Mouse (Mus musculus): ENCODE data around the gene Lama4. TPM values are rescaled to one million over a fixed set of nuclear protein-coding genes. Genes with fewer than 3 reads are reported as not detected.

The Lama4 gene
- polyA plus RNA-seq, 1 experiment from 2014 or later, result 46.0 TPM

DNA sequence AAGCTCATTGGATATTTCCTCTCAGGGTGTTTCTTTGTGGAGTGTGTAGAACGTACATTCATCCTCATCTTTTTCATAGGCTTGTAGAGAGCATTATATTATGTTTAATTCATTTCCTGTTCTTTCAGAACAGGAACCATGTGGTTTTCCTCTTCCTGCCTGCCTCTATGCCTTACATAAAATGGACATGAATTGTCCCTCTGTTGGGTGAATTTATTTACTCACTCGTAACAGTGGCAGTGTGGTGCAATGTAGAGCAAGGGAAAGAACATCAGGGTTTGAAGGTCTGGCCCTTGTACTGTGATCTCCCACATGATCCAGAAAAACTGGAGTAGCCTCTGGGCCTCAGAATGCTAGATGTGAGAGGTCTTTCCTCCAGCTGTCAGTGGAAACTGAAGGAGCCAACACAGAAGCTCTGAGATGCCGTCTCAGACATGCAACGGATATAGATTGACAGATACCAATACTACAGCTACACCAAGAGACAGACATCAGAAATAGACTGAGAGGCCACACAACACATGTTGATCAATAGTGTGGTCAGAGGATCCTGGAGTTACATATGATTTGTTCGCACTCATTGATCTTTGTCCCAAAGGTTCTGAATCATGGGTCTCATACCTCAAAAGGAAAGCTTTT lies 58.4 kb downstream of the Lama4 start:
- Histone ChIP-seq H3K4me3 (replicated peaks; ENCODE audit: low read depth, low read length) (no peak overlapping the region), H3K4me2 (ENCODE audit: low read length) (no peak overlapping the region), H3K27me3 (ENCODE audit: insufficient read depth, low read length) (no peaks in the 10 kb centered on the region), H3K9me3 (replicated peaks; ENCODE audit: low read length) (no peaks in the 10 kb centered on the region), H3K27ac (no peak overlapping the region), H3K36me3 (ENCODE audit: insufficient read depth, low read length) (no peaks in the 10 kb centered on the region), H3K9ac (ENCODE audit: low read depth, low read length) (no peak overlapping the region), H3K4me1 (replicated peaks; ENCODE audit: insufficient read depth, low read length) (no peaks in the 10 kb centered on the region)
- 79% methylated on average over 5 of the region's 5 CpGs for WGBS
- no peak for TF ChIP-seq CTCF (IDR thresholded peaks at IDR 0.05; ENCODE audit: low read depth)
- ATAC-seq (replicated peaks; ENCODE audit: low FRiP score, low read depth) (no peak), DNase-seq (ENCODE audit: low spot score) (peak; percentile 20)

DNA sequence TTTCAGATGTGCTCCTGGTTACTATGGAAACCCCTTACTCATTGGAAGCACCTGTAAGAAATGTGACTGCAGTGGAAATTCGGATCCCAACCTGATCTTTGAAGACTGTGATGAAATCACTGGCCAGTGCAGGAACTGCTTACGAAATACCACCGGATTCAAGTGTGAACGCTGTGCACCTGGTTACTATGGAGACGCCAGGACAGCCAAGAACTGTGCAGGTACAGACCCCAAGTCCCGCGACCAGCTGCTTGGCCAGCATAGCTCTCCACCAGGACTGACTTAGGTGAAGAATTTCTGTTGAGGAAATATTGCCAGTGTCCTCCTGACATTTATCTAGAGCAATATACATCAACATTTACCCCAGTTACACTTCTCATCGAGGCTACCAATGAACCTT lies 61.2 kb downstream of the Lama4 start:
- WGBS, result 88% methylated on average over 8 of the region's 8 CpGs

GRCm38 (mm10) chr10:39027058-39027457 lies 61.7 kb downstream of the Lama4 start:
- DNase-seq (ENCODE audit: low spot score), result no peak

More for the DNA sequence above, 61.2 kb downstream of the Lama4 start:
- no peaks in the 10 kb centered on the region for H3K4me1 ChIP-seq (replicated peaks; ENCODE audit: insufficient read depth, low read length)
- H3K4me2 ChIP-seq (ENCODE audit: low read length), result no peak overlapping the region
- H3K27me3 ChIP-seq (ENCODE audit: insufficient read depth, low read length), result no peaks in the 10 kb centered on the region
- no peak overlapping the region for H3K27ac ChIP-seq
- DNase-seq (ENCODE audit: low spot score) (no peak), ATAC-seq (replicated peaks; ENCODE audit: low FRiP score, low read depth) (no peak)
- no peak for TF ChIP-seq CTCF (IDR thresholded peaks at IDR 0.05; ENCODE audit: low read depth)
- no peak overlapping the region for H3K4me3 ChIP-seq (replicated peaks; ENCODE audit: low read depth, low read length)
- H3K9me3 ChIP-seq (replicated peaks; ENCODE audit: low read length), result no peaks in the 10 kb centered on the region
- H3K9ac ChIP-seq (ENCODE audit: low read depth, low read length), result no peak overlapping the region
- H3K36me3 ChIP-seq (ENCODE audit: insufficient read depth, low read length), result peaks cover 11% of the 10 kb centered on the region; the same call in 1 of the 2 replicates

DNA sequence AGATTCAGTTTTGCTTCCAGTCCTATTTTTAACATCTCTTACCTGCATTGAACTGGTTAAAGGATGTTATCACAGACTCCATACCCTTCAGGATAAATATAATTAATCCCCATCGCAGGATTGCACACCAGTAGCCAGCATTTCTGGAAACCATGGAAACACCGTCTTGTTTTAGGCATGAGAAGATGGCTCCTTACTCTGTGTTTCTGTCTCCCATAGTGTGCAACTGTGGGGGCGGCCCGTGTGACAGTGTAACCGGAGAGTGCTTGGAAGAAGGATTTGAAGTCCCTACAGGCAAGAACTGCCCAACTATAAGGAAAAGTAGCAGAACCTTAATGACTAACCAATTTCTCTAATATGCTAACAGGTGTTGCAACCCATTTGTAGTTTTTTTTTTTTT lies 63.1 kb downstream of the Lama4 start:
- no peak for TF ChIP-seq CTCF (IDR thresholded peaks at IDR 0.05; ENCODE audit: low read depth)
- Histone ChIP-seq H3K9me3 (replicated peaks; ENCODE audit: low read length) (no peaks in the 10 kb centered on the region), H3K27ac (no peak overlapping the region), H3K4me3 (replicated peaks; ENCODE audit: low read depth, low read length) (no peak overlapping the region), H3K4me2 (ENCODE audit: low read length) (no peak overlapping the region), H3K36me3 (ENCODE audit: insufficient read depth, low read length) (peaks cover 16% of the 10 kb centered on the region; the same call in 1 of the 2 replicates), H3K9ac (ENCODE audit: low read depth, low read length) (no peak overlapping the region), H3K4me1 (replicated peaks; ENCODE audit: insufficient read depth, low read length) (no peaks in the 10 kb centered on the region), H3K27me3 (ENCODE audit: insufficient read depth, low read length) (no peaks in the 10 kb centered on the region)
- ATAC-seq (replicated peaks; ENCODE audit: low FRiP score, low read depth) (no peak), DNase-seq (ENCODE audit: low spot score) (peak; percentile 22)
- 61% methylated on average over 5 of the region's 5 CpGs for WGBS

More at GRCm38 (mm10) chr10:39027058-39027457, 61.7 kb downstream of the Lama4 start:
- Histone ChIP-seq H3K9me3 (replicated peaks; ENCODE audit: low read length) (no peaks in the 10 kb centered on the region), H3K9ac (ENCODE audit: low read depth, low read length) (no peak overlapping the region), H3K4me3 (replicated peaks; ENCODE audit: low read depth, low read length) (no peak overlapping the region), H3K4me1 (replicated peaks; ENCODE audit: insufficient read depth, low read length) (no peaks in the 10 kb centered on the region), H3K27ac (no peak overlapping the region), H3K27me3 (ENCODE audit: insufficient read depth, low read length) (no peaks in the 10 kb centered on the region), H3K4me2 (ENCODE audit: low read length) (no peak overlapping the region), H3K36me3 (ENCODE audit: insufficient read depth, low read length) (peaks cover 14% of the 10 kb centered on the region; the same call in 1 of the 2 replicates)
- WGBS, result 82% methylated on average over 5 of the region's 5 CpGs
- no peak for TF ChIP-seq CTCF (IDR thresholded peaks at IDR 0.05; ENCODE audit: low read depth)
- no peak for ATAC-seq (replicated peaks; ENCODE audit: low FRiP score, low read depth)

DNA sequence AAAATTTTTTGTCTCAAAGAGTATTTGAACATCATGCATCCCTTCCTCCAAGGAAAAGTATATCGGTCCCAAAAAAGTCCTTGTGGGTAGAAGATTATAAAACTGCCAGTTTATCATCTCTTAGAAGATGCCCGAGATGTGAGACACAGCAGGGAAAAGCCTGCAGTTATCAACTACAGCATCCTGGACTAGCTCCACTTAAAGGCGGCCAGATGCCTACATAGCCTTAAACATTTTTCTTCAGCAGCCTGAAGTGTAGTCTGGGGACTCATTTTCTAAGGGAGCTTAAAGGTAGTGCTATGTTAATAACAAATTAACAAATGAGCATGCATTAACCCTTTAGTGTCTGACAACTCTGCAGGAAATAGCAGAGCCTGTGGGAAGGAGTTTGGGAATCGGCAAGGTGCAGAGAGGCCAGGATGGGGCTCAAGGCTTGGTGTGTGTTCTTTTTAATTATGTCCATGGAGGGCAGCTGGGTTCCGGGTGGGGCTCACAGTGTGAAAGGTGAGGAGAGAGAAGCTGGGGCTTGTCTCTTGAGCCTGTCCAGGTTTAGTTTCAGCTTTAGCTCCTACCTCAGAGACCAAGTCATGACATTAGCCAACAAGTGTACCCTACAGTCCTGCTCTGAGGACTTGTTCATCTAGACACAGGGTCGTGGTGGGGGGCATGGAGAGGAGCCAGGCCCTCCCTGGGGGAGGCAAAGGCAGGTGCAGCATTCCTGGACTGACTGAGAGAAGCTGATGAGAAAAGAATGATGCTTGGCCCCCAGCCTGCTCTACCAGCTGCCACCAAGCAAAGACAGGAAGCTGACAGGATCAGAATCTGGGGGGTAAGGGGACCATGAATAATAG lies 64.2 kb downstream of the Lama4 start:
- no peaks in the 10 kb centered on the region for H3K4me1 ChIP-seq (replicated peaks; ENCODE audit: insufficient read depth, low read length)
- no peaks in the 10 kb centered on the region for H3K9me3 ChIP-seq (replicated peaks; ENCODE audit: low read length)
- H3K9ac ChIP-seq (ENCODE audit: low read depth, low read length), result no peak overlapping the region
- H3K4me2 ChIP-seq (ENCODE audit: low read length), result no peak overlapping the region
- WGBS, result 71% methylated on average over 6 of the region's 6 CpGs
- DNase-seq (ENCODE audit: low spot score) (no peak), ATAC-seq (replicated peaks; ENCODE audit: low FRiP score, low read depth) (no peak)
- H3K4me3 ChIP-seq (replicated peaks; ENCODE audit: low read depth, low read length), result no peak overlapping the region
- H3K27me3 ChIP-seq (ENCODE audit: insufficient read depth, low read length), result no peaks in the 10 kb centered on the region
- no peak for TF ChIP-seq CTCF (IDR thresholded peaks at IDR 0.05; ENCODE audit: low read depth)
- no peak overlapping the region for H3K27ac ChIP-seq
- peaks cover 16% of the 10 kb centered on the region; the same call in 1 of the 2 replicates for H3K36me3 ChIP-seq (ENCODE audit: insufficient read depth, low read length)

DNA sequence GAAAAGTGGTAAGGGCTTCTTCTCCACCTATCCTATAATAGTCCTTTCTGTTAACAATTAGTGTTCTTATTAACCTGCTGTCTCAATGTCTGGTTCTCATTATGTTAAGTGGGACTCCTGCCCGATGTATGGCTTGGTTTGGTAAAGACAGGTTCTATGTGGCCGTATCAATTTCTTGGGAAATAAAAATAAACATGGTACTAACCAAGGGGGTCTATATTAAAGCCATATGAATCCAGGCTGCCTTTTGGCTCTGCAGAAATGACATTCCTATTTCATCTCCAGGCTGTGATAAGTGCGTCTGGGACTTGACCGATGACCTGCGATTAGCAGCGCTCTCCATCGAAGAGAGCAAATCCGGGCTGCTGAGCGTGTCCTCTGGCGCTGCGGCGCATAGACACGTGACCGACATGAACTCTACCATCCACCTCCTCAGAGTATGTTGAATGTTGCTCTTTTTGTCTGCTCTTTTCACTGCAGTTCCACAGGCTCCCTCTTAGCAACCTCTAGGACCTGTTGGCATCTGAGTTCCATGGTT lies 64.9 kb downstream of the Lama4 start:
- H3K36me3 ChIP-seq (ENCODE audit: insufficient read depth, low read length), result peaks cover 16% of the 10 kb centered on the region; the same call in 1 of the 2 replicates
- DNase-seq (ENCODE audit: low spot score), result no peak
- no peaks in the 10 kb centered on the region for H3K27me3 ChIP-seq (ENCODE audit: insufficient read depth, low read length)
- H3K4me3 ChIP-seq (replicated peaks; ENCODE audit: low read depth, low read length), result no peak overlapping the region
- no peak for ATAC-seq (replicated peaks; ENCODE audit: low FRiP score, low read depth)
- H3K9me3 ChIP-seq (replicated peaks; ENCODE audit: low read length), result no peaks in the 10 kb centered on the region
- no peak overlapping the region for H3K4me2 ChIP-seq (ENCODE audit: low read length)
- WGBS, result 91% methylated on average over 14 of the region's 14 CpGs
- H3K4me1 ChIP-seq (replicated peaks; ENCODE audit: insufficient read depth, low read length), result no peaks in the 10 kb centered on the region
- no peak for TF ChIP-seq CTCF (IDR thresholded peaks at IDR 0.05; ENCODE audit: low read depth)
- H3K27ac ChIP-seq, result no peak overlapping the region
- H3K9ac ChIP-seq (ENCODE audit: low read depth, low read length), result no peak overlapping the region

All from kidney, postnatal 0 days (tissue).